Mouse (Mus musculus) embryonic fibroblast, embryonic 13.5 days (primary cell): ENCODE results near the gene Fgf2. TPM values are rescaled to one million over a fixed set of nuclear protein-coding genes. Genes with fewer than 3 reads are reported as not detected.

Experiments
- H3K27ac ChIP-seq: 2 replicates; pipeline ENCODE4 v1.5.1; 2012; ENCODE audit warnings: low read length, control low read depth, inconsistent platforms; ENCODE audit not compliant: insufficient read depth
- H3K4me1 ChIP-seq: 2 replicates; pipeline ENCODE4 v1.6.1; 2011; ENCODE audit warnings: low read length; ENCODE audit not compliant: control insufficient read depth, insufficient read depth
- H3K4me3 ChIP-seq: 2 replicates; pipeline ENCODE4 v1.5.1; 2011; ENCODE audit warnings: mild to moderate bottlenecking, control low read depth, low read length; ENCODE audit not compliant: insufficient read depth
- CTCF ChIP-seq: IDR thresholded peaks from 2 replicates; pipeline ENCODE4 v1.5.1; 2011; ENCODE audit warnings: mild to moderate bottlenecking, control low read depth, low read length, moderate library complexity, borderline replicate concordance; ENCODE audit not compliant: insufficient read depth
- POLR2A ChIP-seq: IDR thresholded peaks from 2 replicates; pipeline ENCODE4 v1.6.1; 2011; ENCODE audit warnings: low read depth, mild to moderate bottlenecking, control low read depth, low read length, moderate library complexity
- polyA plus RNA-seq: library from polyadenylated mRNA; stranded (reverse); fragments of >200 nt; gene quantifications from 2 replicates; pipeline ENCODE4 v1.2.4, GENCODE M21; 2011; ENCODE audit warnings: low read depth; ENCODE audit not compliant: missing spikeins, insufficient read length

Gene Fgf2
- polyA plus RNA-seq, 1 experiment: 33.9 TPM

- H3K4me3 ChIP-seq: no peak overlapping the region
- no peak for TF ChIP-seq POLR2A
- no peak for TF ChIP-seq CTCF
- peaks cover 4% of the 10 kb centered on the region; the same call in 1 of the 2 replicates for H3K4me1 ChIP-seq
- H3K27ac ChIP-seq: peak overlapping the region; percentile 80
Observed at GRCm38 (mm10) chr3:37401729-37402610, 53.8 kb downstream of the Fgf2 start.

GRCm38 (mm10) chr3:37407598-37407997, 59.5 kb downstream of the Fgf2 start:
- Histone ChIP-seq H3K27ac (no peak overlapping the region), H3K4me1 (no peaks in the 10 kb centered on the region), H3K4me3 (no peak overlapping the region)
- TF ChIP-seq POLR2A (no peak), CTCF (no peak)

GRCm38 (mm10) chr3:37413446-37413845, 65.3 kb downstream of the Fgf2 start:
- Histone ChIP-seq H3K4me3 (no peak overlapping the region), H3K27ac (no peak overlapping the region), H3K4me1 (0 out of 2 replicates have a peak, but pooled peaks cover 7% of the 10 kb centered on the region)
- no peak for TF ChIP-seq CTCF
- TF ChIP-seq POLR2A: no peak

- Histone ChIP-seq H3K4me3 (no peak overlapping the region), H3K27ac (no peak overlapping the region)
- TF ChIP-seq POLR2A: no peak
- TF ChIP-seq CTCF: no peak
Observed at GRCm38 (mm10) chr3:37414413-37414960, 66.3 kb downstream of the Fgf2 start.

GRCm38 (mm10) chr3:37418341-37418740, 70.2 kb downstream of the Fgf2 start:
- no peak for TF ChIP-seq CTCF
- no peak for TF ChIP-seq POLR2A
- peak overlapping the region; percentile 68 for H3K4me3 ChIP-seq
- H3K4me1 ChIP-seq: peaks cover 9% of the 10 kb centered on the region
- H3K27ac ChIP-seq: peak overlapping the region; percentile 45

More at GRCm38 (mm10) chr3:37414413-37414960, 66.3 kb downstream of the Fgf2 start:
- 0 out of 2 replicates have a peak, but pooled peaks cover 7% of the 10 kb centered on the region for H3K4me1 ChIP-seq

GRCm38 (mm10) chr3:37418961-37419457, 70.9 kb downstream of the Fgf2 start:
- Histone ChIP-seq H3K4me3 (peak overlapping the region; percentile 68), H3K27ac (peak overlapping the region; percentile 45)
- no peak for TF ChIP-seq CTCF
- 0 out of 2 replicates have a peak, but pooled peaks have one; percentile 37 for TF ChIP-seq POLR2A

GRCm38 (mm10) chr3:37419458-37419991, 71.4 kb downstream of the Fgf2 start, which contains the start of gene Spata5:
TSS of gene Spata5 (plus strand) at chr3:37419896.
- peak within 1 kb of the TSS; percentile 73 for H3K27ac ChIP-seq
- peak; percentile 86 for TF ChIP-seq POLR2A
- TF ChIP-seq CTCF: no peak
- peaks cover 7% of the 10 kb centered on the region for H3K4me1 ChIP-seq
- peak within 1 kb of the TSS; percentile 77 for H3K4me3 ChIP-seq

More at GRCm38 (mm10) chr3:37418961-37419457, 70.9 kb downstream of the Fgf2 start:
- H3K4me1 ChIP-seq: peaks cover 7% of the 10 kb centered on the region

- no peak for TF ChIP-seq CTCF
- peak; percentile 54; the same call in 1 of the 2 replicates for TF ChIP-seq POLR2A
- Histone ChIP-seq H3K27ac (peak within 1 kb of the TSS; percentile 73), H3K4me1 (peaks cover 5% of the 10 kb centered on the region), H3K4me3 (peak within 1 kb of the TSS; percentile 77)
Observed at GRCm38 (mm10) chr3:37420072-37420471, 71.9 kb downstream of the Fgf2 start, which contains the start of gene Nudt6. TSS of gene Nudt6 (minus strand) at chr3:37420211.

GRCm38 (mm10) chr3:37420641-37421040, 72.5 kb downstream of the Fgf2 start:
- peak overlapping the region; percentile 73 for H3K27ac ChIP-seq
- H3K4me1 ChIP-seq: peaks cover 5% of the 10 kb centered on the region
- H3K4me3 ChIP-seq: peak overlapping the region; percentile 77
- TF ChIP-seq CTCF (no peak), POLR2A (0 out of 2 replicates have a peak, but pooled peaks have one; percentile 23)

GRCm38 (mm10) chr3:37421179-37421578, 73.0 kb downstream of the Fgf2 start:
- Histone ChIP-seq H3K4me1 (peaks cover 5% of the 10 kb centered on the region), H3K4me3 (peak overlapping the region; percentile 77), H3K27ac (peak overlapping the region; percentile 73; the same call in 1 of the 2 replicates)
- TF ChIP-seq CTCF (no peak), POLR2A (no peak)
